Mouse (Mus musculus) lung, adult 2 months (tissue): Measurements from ENCODE around the gene Anks1b.

Experiments
- CTCF ChIP-seq: fragments of 200-500 bp; IDR thresholded peaks from 2 replicates; pipeline ENCODE4 v1.5.1; 2011; ENCODE audit warnings: mild to moderate bottlenecking, low read length, control low read depth; ENCODE audit not compliant: insufficient read depth
- POLR2A ChIP-seq: fragments of 200-500 bp; IDR thresholded peaks from 2 replicates; pipeline ENCODE4 v1.6.1; 2011; ENCODE audit warnings: low read depth, mild to moderate bottlenecking, control low read depth, low read length, borderline replicate concordance; ENCODE audit errors: extremely low read depth

- TF ChIP-seq CTCF (no peak), POLR2A (no peak)
Measured at GRCm38 (mm10) chr10:90210044-90210443, 336.7 kb downstream of the Anks1b start.
